Mouse (Mus musculus) myocyte (in vitro differentiated cells): ENCODE results near the gene Slc38a5. TPM values are rescaled to one million over a fixed set of nuclear protein-coding genes. Genes with fewer than 3 reads are reported as not detected.

Source experiments
- H3K27me3 ChIP-seq: one replicate; pipeline ENCODE4 v1.6.1; 2011; ENCODE audit not compliant: control insufficient read depth, insufficient read depth, insufficient read length
- H3K36me3 ChIP-seq: one replicate; pipeline ENCODE4 v1.6.1; 2011; ENCODE audit not compliant: control insufficient read depth, insufficient read depth
- H3K4me2 ChIP-seq: one replicate; pipeline ENCODE4 v1.6.1; 2011; ENCODE audit warnings: low read depth, control low read depth
- H3K4me3 ChIP-seq: one replicate; pipeline ENCODE4 v1.5.1; 2011; ENCODE audit warnings: mild to moderate bottlenecking, control low read depth, moderate library complexity
- H3K79me2 ChIP-seq: one replicate; pipeline ENCODE4 v1.6.1; 2011; ENCODE audit not compliant: control insufficient read depth, insufficient read depth
- H3ac ChIP-seq: one replicate; pipeline ENCODE4 v1.6.1; 2011; ENCODE audit not compliant: control insufficient read depth, insufficient read length
- CEBPB ChIP-seq: IDR thresholded peaks from 2 replicates; pipeline ENCODE4 v1.6.1; 2011; ENCODE audit warnings: mild to moderate bottlenecking, moderate library complexity; ENCODE audit not compliant: poor library complexity, insufficient read depth, severe bottlenecking
- E2F4 ChIP-seq: IDR thresholded peaks from one replicate; pipeline ENCODE4 v1.6.1; 2011; ENCODE audit warnings: mild to moderate bottlenecking, control low read depth, moderate library complexity; ENCODE audit not compliant: insufficient read depth
- MAX ChIP-seq: IDR thresholded peaks from one replicate; pipeline ENCODE4 v1.6.1; 2011; ENCODE audit warnings: low read depth, mild to moderate bottlenecking, control low read depth
- MYOD1 ChIP-seq, 3 experiments: IDR thresholded peaks; one replicate each; pipeline ENCODE4 v1.6.1; 2011; ENCODE audit warnings: control low read depth in 2 of 3, low read depth in 2 of 3, mild to moderate bottlenecking in 2 of 3, moderate library complexity in 1 of 3; ENCODE audit not compliant: insufficient read length in 2 of 3, control insufficient read depth in 1 of 3
- MYOG ChIP-seq, 3 experiments: IDR thresholded peaks; one replicate each; pipeline ENCODE4 v1.6.1; 2011; ENCODE audit warnings: control low read depth in 2 of 3, low read depth in 2 of 3, mild to moderate bottlenecking in 2 of 3; ENCODE audit not compliant: insufficient read length in 2 of 3, control insufficient read depth in 1 of 3, insufficient read depth in 1 of 3
- POLR2A ChIP-seq: IDR thresholded peaks from one replicate; pipeline ENCODE4 v1.6.1; 2011; ENCODE audit warnings: low read depth, mild to moderate bottlenecking, control low read depth, moderate library complexity; ENCODE audit not compliant: insufficient read length
- POLR2AphosphoS2 ChIP-seq: IDR thresholded peaks from one replicate; pipeline ENCODE4 v1.6.1; 2011; ENCODE audit warnings: low read depth, control low read depth; ENCODE audit not compliant: insufficient read length
- REST ChIP-seq: IDR thresholded peaks from one replicate; pipeline ENCODE4 v1.6.1; 2011; ENCODE audit warnings: mild to moderate bottlenecking, control low read depth, moderate library complexity; ENCODE audit not compliant: insufficient read depth, insufficient read length
- SRF ChIP-seq: IDR thresholded peaks from one replicate; pipeline ENCODE4 v1.6.1; 2011; ENCODE audit warnings: low read depth; ENCODE audit not compliant: control insufficient read depth, insufficient read length
- TCF12 ChIP-seq: IDR thresholded peaks from one replicate; pipeline ENCODE4 v1.6.1; 2011; ENCODE audit warnings: mild to moderate bottlenecking, control low read depth; ENCODE audit not compliant: poor library complexity, insufficient read depth, severe bottlenecking
- TCF3 ChIP-seq: IDR thresholded peaks from one replicate; pipeline ENCODE4 v1.6.1; 2011; ENCODE audit warnings: low read depth, control low read depth; ENCODE audit not compliant: insufficient read length
- USF1 ChIP-seq: IDR thresholded peaks from one replicate; pipeline ENCODE4 v1.6.1; 2011; ENCODE audit warnings: low read depth, mild to moderate bottlenecking, control low read depth, moderate library complexity
- polyA plus RNA-seq: library from polyadenylated mRNA; unstranded; fragments of >200 nt; fragmentation: generic; extraction: Trizol; gene quantifications from one replicate; pipeline ENCODE4 v1.2.1, GENCODE M21; 2012; ENCODE audit warnings: missing spikeins

Gene Slc38a5
- polyA plus RNA-seq: not detected

DNA sequence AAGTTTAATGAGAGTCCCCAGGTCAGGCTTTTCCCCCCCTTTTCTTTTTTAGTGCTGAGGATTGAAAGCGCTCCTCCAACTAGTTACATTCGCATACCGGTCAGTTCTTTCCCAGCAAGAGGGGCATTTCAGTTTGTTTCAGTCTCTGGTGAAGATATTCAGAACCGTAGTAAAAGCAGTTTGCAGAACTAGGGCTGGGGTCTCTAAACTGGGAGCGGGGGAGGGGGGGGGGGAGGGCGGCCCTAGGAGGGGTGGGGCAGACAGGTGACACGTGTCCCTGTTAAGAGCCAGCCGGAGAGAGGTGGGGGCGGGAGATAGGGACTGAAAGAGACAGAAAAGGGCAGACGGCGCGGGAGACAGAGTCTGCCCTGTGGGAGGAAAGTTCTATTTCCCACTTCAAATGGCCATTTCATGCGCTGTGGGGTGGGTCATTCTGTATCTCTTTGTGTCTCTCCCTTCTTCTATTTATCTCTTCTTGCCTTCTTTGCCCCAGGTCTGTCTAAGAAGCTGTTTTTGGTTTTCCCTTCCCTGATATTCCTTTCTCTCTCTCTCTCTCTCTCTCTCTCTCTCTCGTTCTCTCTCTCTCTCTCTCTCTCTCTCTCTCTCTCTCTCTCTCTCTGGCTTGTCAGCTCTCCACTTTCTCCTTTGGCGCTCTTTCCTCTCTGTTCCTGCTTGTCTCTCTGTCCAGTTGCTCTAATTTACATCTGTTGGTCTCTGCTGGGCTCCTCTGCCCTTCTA lies at the start of gene Slc38a5:
Gene Slc38a5, plus strand, starts transcription at position 51 of the 738 bp plus-strand sequence.
- Histone ChIP-seq H3K4me2 (no peak within 1 kb of the TSS), H3ac (no peak within 1 kb of the TSS), H3K79me2 (no peaks in the 10 kb centered on the region), H3K4me3 (no peak within 1 kb of the TSS), H3K36me3 (no peaks in the 10 kb centered on the region), H3K27me3 (peaks cover 10% of the 10 kb centered on the region)
- TF ChIP-seq REST (no peak), USF1 (no peak)

- H3ac ChIP-seq: no peak overlapping the region
- no peaks in the 10 kb centered on the region for H3K79me2 ChIP-seq
- TF ChIP-seq SRF (peak; percentile 36), MYOD1 (IDR thresholded peaks at IDR 0.05; ENCODE audit: control insufficient read depth in 1 of 3, insufficient read length in 2 of 3, low read depth in 2 of 3) (peak in 1 of 3 experiments; percentile 4), REST (no peak), CEBPB (no peak), TCF3 (no peak), MYOG (IDR thresholded peaks at IDR 0.05; ENCODE audit: control insufficient read depth in 1 of 3, insufficient read depth in 1 of 3, insufficient read length in 2 of 3, low read depth in 2 of 3) (peak in 1 of 3 experiments; percentile 23), TCF12 (peak; percentile 29), POLR2AphosphoS2 (no peak), USF1 (no peak), E2F4 (no peak)
- H3K4me2 ChIP-seq: peak overlapping the region; percentile 71
- H3K4me3 ChIP-seq: no peak overlapping the region
- no peaks in the 10 kb centered on the region for H3K36me3 ChIP-seq
- H3K27me3 ChIP-seq: no peaks in the 10 kb centered on the region
These were observed 48.6 kb upstream of the Slc38a5 start for GRCm38 (mm10) chrX:8222296-8222677.

DNA sequence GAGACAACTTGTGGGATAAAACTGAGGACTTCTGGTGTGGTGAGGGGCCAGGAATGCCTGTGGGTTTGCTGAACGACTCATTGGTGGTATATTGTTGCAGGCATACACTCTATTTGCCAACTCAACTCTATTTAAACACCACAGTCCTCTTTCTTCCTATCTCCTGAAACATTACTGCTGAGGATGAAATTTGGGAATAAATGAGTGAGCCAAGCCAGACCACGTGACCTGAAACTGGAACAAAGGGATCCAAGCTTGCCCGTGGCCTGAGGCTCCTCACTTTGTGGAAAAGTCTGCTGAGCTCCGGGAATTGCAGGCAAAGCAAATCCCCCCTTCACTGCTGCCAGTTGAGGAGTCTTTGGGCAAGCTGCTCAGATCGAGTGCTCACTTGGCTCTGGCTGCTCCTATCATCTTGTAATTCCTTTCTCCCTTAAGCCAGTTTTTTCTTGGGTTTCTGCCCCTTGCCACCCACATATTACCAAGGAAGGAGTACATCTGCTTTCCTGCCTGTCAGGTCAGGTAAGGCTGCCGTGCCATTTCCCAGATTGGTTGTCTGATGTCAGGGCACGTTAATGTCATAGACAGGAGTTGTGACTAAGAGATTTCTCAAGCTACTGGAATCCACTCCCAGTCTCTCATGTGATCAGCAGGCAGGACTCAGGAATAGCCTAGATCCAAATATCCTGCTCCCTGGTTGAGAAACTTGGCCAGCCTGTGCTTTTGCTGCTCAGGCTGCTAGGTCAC lies 48.1 kb upstream of the Slc38a5 start:
- Histone ChIP-seq H3K4me2 (peak overlapping the region; percentile 71), H3K4me3 (no peak overlapping the region), H3K36me3 (no peaks in the 10 kb centered on the region), H3ac (no peak overlapping the region), H3K79me2 (no peaks in the 10 kb centered on the region), H3K27me3 (no peaks in the 10 kb centered on the region)
- TF ChIP-seq E2F4 (no peak), USF1 (peak; percentile 88)

GRCm38 (mm10) chrX:8223473-8223872 lies 47.5 kb upstream of the Slc38a5 start:
- Histone ChIP-seq H3K27me3 (no peaks in the 10 kb centered on the region), H3K79me2 (no peaks in the 10 kb centered on the region), H3K36me3 (no peaks in the 10 kb centered on the region), H3K4me3 (no peak overlapping the region), H3ac (no peak overlapping the region), H3K4me2 (peak overlapping the region; percentile 71)
- no peak for TF ChIP-seq USF1
- TF ChIP-seq POLR2A: no peak

GRCm38 (mm10) chrX:8230272-8230671 lies 40.7 kb upstream of the Slc38a5 start:
- Histone ChIP-seq H3K4me2 (no peak overlapping the region), H3ac (no peak overlapping the region), H3K36me3 (no peaks in the 10 kb centered on the region), H3K4me3 (no peak overlapping the region), H3K79me2 (no peaks in the 10 kb centered on the region), H3K27me3 (no peaks in the 10 kb centered on the region)
- no peak for TF ChIP-seq REST
- no peak for TF ChIP-seq TCF12
- no peak for TF ChIP-seq POLR2A
- no peak for TF ChIP-seq E2F4
- TF ChIP-seq POLR2AphosphoS2: no peak
- TF ChIP-seq MYOG (IDR thresholded peaks at IDR 0.05; ENCODE audit: control insufficient read depth in 1 of 3, insufficient read depth in 1 of 3, insufficient read length in 2 of 3, low read depth in 2 of 3): no peak
- no peak for TF ChIP-seq MAX
- TF ChIP-seq TCF3: no peak
- no peak for TF ChIP-seq USF1
- no peak for TF ChIP-seq CEBPB
- no peak for TF ChIP-seq SRF
- no peak for TF ChIP-seq MYOD1 (IDR thresholded peaks at IDR 0.05; ENCODE audit: control insufficient read depth in 1 of 3, insufficient read length in 2 of 3, low read depth in 2 of 3)
